Mouse (Mus musculus) spleen, postnatal 10 days (tissue): ENCODE data around the gene Klhl12.
A peak's percentile ranks its signal among the peaks of the same experiment; 100 is the strongest.
"Not testable (repeated sequence)": the region's sequence is repeated elsewhere in the genome, so short reads cannot be mapped to it uniquely, and the experiment has no call there.

Source experiments
- DNase-seq, 2 experiments: peaks; one replicate each; pipeline ENCODE4 v3.0.0; 2021 to 2022; ENCODE audit warnings: low spot score in 2 of 2

Gene Klhl12

GRCm38 (mm10) chr1:134513876-134514590 lies 58.7 kb downstream of the Klhl12 start:
- no peak for DNase-seq

GRCm38 (mm10) chr1:134515891-134516290 lies 60.6 kb downstream of the Klhl12 start:
- DNase-seq, result no peak

GRCm38 (mm10) chr1:134516491-134517198 lies 61.3 kb downstream of the Klhl12 start:
- no peak for DNase-seq

- DNase-seq, result not testable (repeated sequence)
These were observed 62.5 kb downstream of the Klhl12 start for GRCm38 (mm10) chr1:134517841-134518240.

GRCm38 (mm10) chr1:134518677-134519076 lies 63.3 kb downstream of the Klhl12 start:
- peak; percentile 75 to 89 for DNase-seq

GRCm38 (mm10) chr1:134519201-134519600 lies 63.9 kb downstream of the Klhl12 start:
- not testable (repeated sequence) for DNase-seq

GRCm38 (mm10) chr1:134520001-134520721 lies 64.8 kb downstream of the Klhl12 start:
- no peak for DNase-seq

- DNase-seq, result no peak
These were observed 65.8 kb downstream of the Klhl12 start for GRCm38 (mm10) chr1:134521163-134521562.

GRCm38 (mm10) chr1:134522325-134522724 lies 67.0 kb downstream of the Klhl12 start:
- no peak for DNase-seq

GRCm38 (mm10) chr1:134524424-134524823 lies 69.1 kb downstream of the Klhl12 start:
- DNase-seq, result peak in 1 of 2 experiments; percentile 52

- no peak for DNase-seq
These were observed 69.7 kb downstream of the Klhl12 start for GRCm38 (mm10) chr1:134525015-134525414.

- peak; percentile 62 to 63 for DNase-seq
These were observed 71.4 kb downstream of the Klhl12 start for GRCm38 (mm10) chr1:134526752-134527151.

GRCm38 (mm10) chr1:134530618-134531017 lies 75.3 kb downstream of the Klhl12 start:
- no peak for DNase-seq

GRCm38 (mm10) chr1:134533710-134534109 lies 78.4 kb downstream of the Klhl12 start:
- not testable (repeated sequence) for DNase-seq

- DNase-seq, result no peak
These were observed 79.7 kb downstream of the Klhl12 start for GRCm38 (mm10) chr1:134535054-134535453.

- no peak for DNase-seq
These were observed 80.2 kb downstream of the Klhl12 start for GRCm38 (mm10) chr1:134535513-134535912.

GRCm38 (mm10) chr1:134540610-134541009 lies 85.3 kb downstream of the Klhl12 start:
- no peak for DNase-seq
